Comparison of ENCODE assay signal across 9 mouse cellular contexts in genomic region chr11:88045878-88046277, GRCm38 (mm10). TPM values are rescaled to one million over a fixed set of nuclear protein-coding genes. Genes with fewer than 3 reads are reported as not detected.
DNase-seq lines count a peak whose midpoint lies in the region; ATAC-seq and TF ChIP-seq lines count a peak whose summit lies in the region.
"Had no signal": no experiment of that assay in that cellular context is flagged by ENCODE, and none has a peak within 500 bp of the region (broad histone marks: within the 10 kb centered on the region; RNA-seq: fewer than 3 reads in every experiment).

No protein-coding gene starts in this region.

- H3K27ac ChIP-seq in midbrain, embryonic 10.5 days (replicated peaks) = 0 out of 2 replicates have a peak overlapping the region, but pooled peaks have one; percentile 100
- no peak overlapping the region for H3K27ac ChIP-seq in midbrain, embryonic 16.5 days (ENCODE audit: low read length)
- H3K27ac ChIP-seq in intestine, embryonic 16.5 days (ENCODE audit: low read length) = no peak overlapping the region

- no peak overlapping the region; the same call in 1 of the 2 replicates for H3K4me2 ChIP-seq in midbrain, embryonic 16.5 days (ENCODE audit: low read length)
- H3K4me2 ChIP-seq in intestine, embryonic 16.5 days (ENCODE audit: low read depth, low read length) = no peak overlapping the region; the same call in 1 of the 2 replicates
- H3K4me2 ChIP-seq in myocyte (ENCODE audit: low read depth) = no peak overlapping the region

- H3ac ChIP-seq in myocyte (ENCODE audit: control insufficient read depth, insufficient read length) = no peak overlapping the region

- 91% methylated on average over 4 of the region's 4 CpGs for WGBS in midbrain, embryonic 10.5 days
- 87% methylated on average over 4 of the region's 4 CpGs for whole genome bisulfite sequencing in midbrain, embryonic 16.5 days
- 74% methylated on average over 4 of the region's 4 CpGs for WGBS in intestine, embryonic 16.5 days

- peaks cover 47% of the 10 kb centered on the region for H3K36me3 ChIP-seq in midbrain, embryonic 10.5 days
- peaks cover 10% of the 10 kb centered on the region; the same call in 1 of the 2 replicates for H3K36me3 ChIP-seq in midbrain, embryonic 16.5 days (ENCODE audit: control insufficient read depth, insufficient read depth, low read length)
- H3K36me3 ChIP-seq in intestine, embryonic 16.5 days (ENCODE audit: control insufficient read depth, insufficient read depth, low read length) = no peaks in the 10 kb centered on the region
- peaks cover 22% of the 10 kb centered on the region for H3K36me3 ChIP-seq in myocyte (ENCODE audit: control insufficient read depth, insufficient read depth)

- H3K79me2 ChIP-seq in myocyte (ENCODE audit: control insufficient read depth, insufficient read depth) = peaks cover 39% of the 10 kb centered on the region

- H3K9me3 ChIP-seq in midbrain, embryonic 10.5 days (replicated peaks) = no peaks in the 10 kb centered on the region
- no peaks in the 10 kb centered on the region for H3K9me3 ChIP-seq in midbrain, embryonic 16.5 days (replicated peaks; ENCODE audit: control insufficient read depth, low read length, poor library complexity, severe bottlenecking)
- H3K9me3 ChIP-seq in intestine, embryonic 16.5 days (ENCODE audit: control insufficient read depth, low read length) = no peaks in the 10 kb centered on the region

- H3K4me1 ChIP-seq in midbrain, embryonic 10.5 days = peaks cover 32% of the 10 kb centered on the region
- peaks cover 27% of the 10 kb centered on the region for H3K4me1 ChIP-seq in midbrain, embryonic 16.5 days (ENCODE audit: control insufficient read depth, insufficient read depth, low read length)
- peaks cover 14% of the 10 kb centered on the region for H3K4me1 ChIP-seq in intestine, embryonic 16.5 days (ENCODE audit: control insufficient read depth, insufficient read depth, low read length)

- no peak for TF ChIP-seq POLR2A in myocyte (IDR thresholded peaks at IDR 0.05; ENCODE audit: insufficient read length, low read depth)

- H3K4me3 ChIP-seq in midbrain, embryonic 10.5 days = peak overlapping the region; percentile 94
- H3K4me3 ChIP-seq in midbrain, embryonic 16.5 days (ENCODE audit: low read depth, low read length) = no peak overlapping the region
- no peak overlapping the region for H3K4me3 ChIP-seq in intestine, embryonic 16.5 days (ENCODE audit: low read length)
- peak overlapping the region; percentile 91 for H3K4me3 ChIP-seq in myocyte

- no peaks in the 10 kb centered on the region for H3K27me3 ChIP-seq in midbrain, embryonic 10.5 days (ENCODE audit: low read depth, poor library complexity, severe bottlenecking)
- H3K27me3 ChIP-seq in midbrain, embryonic 16.5 days (ENCODE audit: control insufficient read depth, insufficient read depth, low read depth, low read length) = no peaks in the 10 kb centered on the region
- H3K27me3 ChIP-seq in intestine, embryonic 16.5 days (replicated peaks; ENCODE audit: control insufficient read depth, insufficient read depth, low read length) = no peaks in the 10 kb centered on the region
- no peaks in the 10 kb centered on the region for H3K27me3 ChIP-seq in myocyte (ENCODE audit: control insufficient read depth, insufficient read depth, insufficient read length)

- DNase-seq in midbrain, embryonic 10.5 days (ENCODE audit: low spot score) = no peak
- DNase-seq in c-Kit-positive CD71-positive TER-119-negative erythroid progenitor cells, embryonic 14.5 days (ENCODE audit: low read depth) = peak; percentile 41
- DNase-seq in gastrocnemius, adult 18-20 months (ENCODE audit: low spot score) = no peak
- no peak for DNase-seq in right cerebral cortex, postnatal 36 days (ENCODE audit: low spot score in 2 of 2)
- no peak for DNase-seq in cerebellum, postnatal 10 days
- DNase-seq: kidney, adult 2 months had no signal

- no peak for ATAC-seq in midbrain, embryonic 16.5 days
- ATAC-seq in intestine, embryonic 16.5 days = no peak

- H3K9ac ChIP-seq in midbrain, embryonic 16.5 days (ENCODE audit: low read depth, low read length) = no peak overlapping the region
- peak overlapping the region; percentile 100; the same call in 1 of the 2 replicates for H3K9ac ChIP-seq in intestine, embryonic 16.5 days (ENCODE audit: low read depth, low read length)

TF ChIP-seq in myocyte, 11 proteins besides CTCF, POLR2A, EP300 and RAD21:
- TF ChIP-seq TCF12 (IDR thresholded peaks at IDR 0.05; ENCODE audit: insufficient read depth, poor library complexity, severe bottlenecking) = no peak
- TF ChIP-seq POLR2AphosphoS2 (IDR thresholded peaks at IDR 0.05; ENCODE audit: insufficient read length, low read depth) = no peak
- no peak for TF ChIP-seq MYOG (IDR thresholded peaks at IDR 0.05; ENCODE audit: control insufficient read depth in 1 of 3, insufficient read depth in 1 of 3, insufficient read length in 2 of 3, low read depth in 2 of 3)
- TF ChIP-seq MAX (IDR thresholded peaks at IDR 0.05; ENCODE audit: low read depth) = no peak
- no peak for TF ChIP-seq TCF3 (IDR thresholded peaks at IDR 0.05; ENCODE audit: insufficient read length, low read depth)
- no peak for TF ChIP-seq CEBPB (IDR thresholded peaks at IDR 0.05; ENCODE audit: insufficient read depth, poor library complexity, severe bottlenecking)
- TF ChIP-seq MYOD1 (IDR thresholded peaks at IDR 0.05; ENCODE audit: control insufficient read depth in 1 of 3, insufficient read length in 2 of 3, low read depth in 2 of 3) = no peak
- no peak for TF ChIP-seq REST (IDR thresholded peaks at IDR 0.05; ENCODE audit: insufficient read depth, insufficient read length)
- TF ChIP-seq USF1 (IDR thresholded peaks at IDR 0.05; ENCODE audit: low read depth) = no peak
- TF ChIP-seq SRF (IDR thresholded peaks at IDR 0.05; ENCODE audit: control insufficient read depth, insufficient read length, low read depth) = no peak

RNA-seq across cellular contexts. Expression of gene Srsf1, which starts 1.3 kb away (rescaled TPM):
- polyA plus RNA-seq in midbrain, embryonic 10.5 days (2016; fragmentation: Nextera tagmentation; extraction: Ambion mirVana) = 413 and 417 TPM in 2 replicates
- polyA plus RNA-seq in midbrain, embryonic 16.5 days (2015; fragmentation: Nextera tagmentation; extraction: Ambion mirVana) = 200 and 230 TPM in 2 replicates
- polyA plus RNA-seq in intestine, embryonic 16.5 days (2015; fragmentation: Nextera tagmentation; extraction: Ambion mirVana) = 169 and 170 TPM in 2 replicates
- polyA plus RNA-seq in myocyte (2012; fragmentation: generic; extraction: Trizol) = 69.9 TPM
- total RNA-seq in gastrocnemius, adult 18-20 months (2021) = 10 to 100 TPM; 53.7 to 75.2 TPM

RNA-seq across cellular contexts. Expression of gene Vezf1, which starts 22.2 kb away (rescaled TPM):
- polyA plus RNA-seq in midbrain, embryonic 10.5 days (2016; fragmentation: Nextera tagmentation; extraction: Ambion mirVana) = 70.5 and 73.9 TPM in 2 replicates
- 39.5 and 47.4 TPM in 2 replicates for polyA plus RNA-seq in midbrain, embryonic 16.5 days (2015; fragmentation: Nextera tagmentation; extraction: Ambion mirVana)
- 23.3 and 24.1 TPM in 2 replicates for polyA plus RNA-seq in intestine, embryonic 16.5 days (2015; fragmentation: Nextera tagmentation; extraction: Ambion mirVana)
- polyA plus RNA-seq in myocyte (2012; fragmentation: generic; extraction: Trizol) = 17.7 TPM
- 10 to 100 TPM; 84.6 to 89.9 TPM for total RNA-seq in gastrocnemius, adult 18-20 months (2021)

RNA-seq across cellular contexts. Expression of gene Cuedc1, which starts 52.0 kb away (rescaled TPM):
- polyA plus RNA-seq in midbrain, embryonic 10.5 days (2016; fragmentation: Nextera tagmentation; extraction: Ambion mirVana) = 26.4 and 27.2 TPM in 2 replicates
- 46.1 and 54.7 TPM in 2 replicates for polyA plus RNA-seq in midbrain, embryonic 16.5 days (2015; fragmentation: Nextera tagmentation; extraction: Ambion mirVana)
- polyA plus RNA-seq in intestine, embryonic 16.5 days (2015; fragmentation: Nextera tagmentation; extraction: Ambion mirVana) = 8.0 and 8.5 TPM in 2 replicates
- 40.8 TPM for polyA plus RNA-seq in myocyte (2012; fragmentation: generic; extraction: Trizol)
- total RNA-seq in gastrocnemius, adult 18-20 months (2021) = 100 to 1,000 TPM in 1 of 2 experiments, 10 to 100 TPM in 1; 95.6 to 121 TPM

RNA-seq across cellular contexts. Expression of gene Dynll2, which starts 58.5 kb away (rescaled TPM):
- polyA plus RNA-seq in midbrain, embryonic 10.5 days (2016; fragmentation: Nextera tagmentation; extraction: Ambion mirVana) = 28.1 and 29.1 TPM in 2 replicates
- polyA plus RNA-seq in midbrain, embryonic 16.5 days (2015; fragmentation: Nextera tagmentation; extraction: Ambion mirVana) = 57.3 and 58.8 TPM in 2 replicates
- polyA plus RNA-seq in intestine, embryonic 16.5 days (2015; fragmentation: Nextera tagmentation; extraction: Ambion mirVana) = 27.9 and 30.5 TPM in 2 replicates
- polyA plus RNA-seq in myocyte (2012; fragmentation: generic; extraction: Trizol) = 74.0 TPM
- total RNA-seq in gastrocnemius, adult 18-20 months (2021) = 100 to 1,000 TPM; 192 to 239 TPM

Comparison
In these comparisons a context has a peak if more than half of its experiments do, and no peak if none do; other contexts are left out.
1. H3K4me3 ChIP-seq: peak in midbrain, embryonic 10.5 days (single experiment) and myocyte (single experiment); none in midbrain, embryonic 16.5 days (single experiment) and intestine, embryonic 16.5 days (single experiment).